Mouse (Mus musculus) lung, adult 2 months (tissue): ENCODE results near the gene Plxna4.

Source experiments
- CTCF ChIP-seq: fragments of 200-500 bp; IDR thresholded peaks from 2 replicates; pipeline ENCODE4 v1.5.1; 2011; ENCODE audit warnings: mild to moderate bottlenecking, low read length, control low read depth; ENCODE audit not compliant: insufficient read depth
- POLR2A ChIP-seq: fragments of 200-500 bp; IDR thresholded peaks from 2 replicates; pipeline ENCODE4 v1.6.1; 2011; ENCODE audit warnings: low read depth, mild to moderate bottlenecking, control low read depth, low read length, borderline replicate concordance; ENCODE audit errors: extremely low read depth

- TF ChIP-seq CTCF, result no peak
- TF ChIP-seq POLR2A, result no peak
Observed at GRCm38 (mm10) chr6:32346015-32346414, 242.0 kb downstream of the Plxna4 start.
